Mouse (Mus musculus): ENCODE results near the gene Rspo3. TPM values are rescaled to one million over a fixed set of nuclear protein-coding genes. Genes with fewer than 3 reads are reported as not detected.

Rspo3 gene
- polyA plus RNA-seq (2015; fragmentation: Illumina TruSeq; extraction: RNeasy Lipid Tissue Mini Kit (QIAGEN cat#74804); ENCODE audit: low read depth, low replicate concordance), result 7.8 TPM

GRCm38 (mm10) chr10:29535546-29536260, at the start of gene Rspo3:
Gene Rspo3 (minus strand): TSS chr10:29535867.

Other genes starting within 250 kb of the Rspo3 start
- 45.2 TPM for gene Echdc1, start 222.7 kb downstream of the Rspo3 start, polyA plus RNA-seq (2015; fragmentation: Illumina TruSeq; extraction: RNeasy Lipid Tissue Mini Kit (QIAGEN cat#74804); ENCODE audit: low read depth, low replicate concordance)
- 72.6 TPM for gene Rnf146, start 173.4 kb downstream of the Rspo3 start, polyA plus RNA-seq (2015; fragmentation: Illumina TruSeq; extraction: RNeasy Lipid Tissue Mini Kit (QIAGEN cat#74804); ENCODE audit: low read depth, low replicate concordance)

Measured in brain, adult 10 weeks (tissue).